Mouse (Mus musculus): ENCODE results near the gene Ly9. TPM values are rescaled to one million over a fixed set of nuclear protein-coding genes. Genes with fewer than 3 reads are reported as not detected.
A peak's percentile ranks its signal among the peaks of the same experiment; 100 is the strongest.

Gene Ly9
- not detected for total RNA-seq (2021)

GRCm38 (mm10) chr1:171607176-171607575 lies at the start of gene Ly9:
Gene Ly9, minus strand, starts transcription at chr1:171607410.
- DNase-seq = no peak

DNA sequence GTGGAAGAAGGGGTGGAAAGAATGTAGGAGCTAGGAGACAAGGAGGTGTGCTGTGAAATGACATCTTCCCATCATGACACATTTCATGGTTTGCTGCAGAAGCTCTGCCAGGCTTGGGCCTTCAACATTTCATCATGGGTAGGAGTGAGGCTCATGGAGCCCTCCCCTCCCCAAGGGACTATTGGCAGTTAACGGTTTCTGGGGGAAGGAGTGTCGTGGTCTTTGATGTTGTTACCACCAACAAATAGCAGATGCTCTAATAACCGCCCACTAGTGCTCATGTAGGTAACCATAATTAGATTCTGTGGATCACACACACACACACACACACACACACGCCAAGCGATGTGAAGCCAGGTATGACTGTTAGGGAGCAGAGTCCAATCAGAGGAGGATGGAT lies 45.5 kb upstream of the Ly9 start, which contains the start of gene Slamf7:
Slamf7 (minus strand) TSS at position 302 of the 400 bp plus-strand sequence.
- DNase-seq = no peak

- DNase-seq = no peak
These were observed 41.6 kb upstream of the Ly9 start for GRCm38 (mm10) chr1:171648840-171649239.

- no peak for DNase-seq
These were observed 40.5 kb upstream of the Ly9 start for GRCm38 (mm10) chr1:171647716-171648115.

DNA sequence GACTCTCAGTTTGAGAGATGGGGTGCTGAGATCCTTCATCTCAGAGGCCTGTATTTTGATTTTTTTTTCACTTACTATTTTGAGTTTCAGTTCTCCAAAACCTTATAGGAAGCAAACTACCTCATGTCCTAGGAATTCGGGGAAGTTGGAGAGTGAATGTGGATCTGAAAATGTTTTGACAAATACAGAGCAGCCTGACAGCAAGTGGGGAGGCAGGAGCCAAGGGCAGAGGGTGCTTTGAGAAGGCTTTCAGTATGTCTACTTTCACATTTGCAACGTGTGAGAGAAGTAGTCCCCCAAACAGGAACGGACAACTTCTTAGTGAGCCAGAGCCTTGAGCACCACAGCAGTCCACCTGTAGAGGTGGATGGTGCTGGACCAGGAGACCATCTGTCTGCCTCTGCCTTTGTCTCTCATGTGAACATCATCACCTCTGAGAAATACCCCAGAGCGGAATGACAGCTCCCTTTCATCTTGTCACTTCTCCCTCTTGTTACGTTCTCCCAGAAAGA lies 39.3 kb upstream of the Ly9 start:
- no peak for DNase-seq

DNA sequence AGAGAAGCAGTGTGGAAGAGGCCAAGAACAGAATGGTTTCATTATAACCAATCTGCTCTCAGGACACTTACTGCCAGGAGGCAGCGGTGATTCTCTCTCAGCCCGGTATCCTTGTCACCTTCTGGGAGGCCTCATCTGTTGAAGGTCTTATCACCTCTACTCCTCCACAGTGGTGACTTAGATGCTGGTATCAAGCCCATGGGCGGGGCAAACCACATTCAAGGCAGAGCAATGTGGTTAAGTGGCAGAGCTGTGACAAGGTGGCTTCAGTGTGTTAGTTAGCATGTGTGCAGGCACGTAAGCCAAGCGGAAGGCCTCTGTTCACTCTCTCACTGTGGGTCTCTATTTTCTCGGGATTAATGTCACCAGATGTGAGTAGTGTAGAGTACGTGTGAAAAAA lies 36.4 kb upstream of the Ly9 start:
- DNase-seq = no peak

DNA sequence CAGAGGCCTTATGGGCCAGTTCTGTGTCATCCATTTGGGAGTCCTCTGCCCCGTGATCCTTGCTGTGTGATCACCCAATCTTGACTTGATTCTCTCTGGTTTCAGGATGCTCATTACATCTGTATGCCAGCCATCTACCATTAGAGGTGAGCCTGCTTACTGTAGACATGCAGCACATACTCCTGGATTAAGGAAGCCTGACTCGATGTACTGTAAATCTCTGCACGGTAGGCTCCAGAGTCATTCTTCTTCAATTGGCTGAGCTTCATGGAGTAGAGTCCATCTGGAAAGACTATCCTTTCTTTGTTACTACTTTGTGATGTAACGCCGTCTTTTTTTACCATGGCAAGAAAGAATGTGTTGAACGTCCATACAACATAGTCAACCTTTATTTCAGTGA lies 33.6 kb upstream of the Ly9 start:
- no peak for DNase-seq

DNA sequence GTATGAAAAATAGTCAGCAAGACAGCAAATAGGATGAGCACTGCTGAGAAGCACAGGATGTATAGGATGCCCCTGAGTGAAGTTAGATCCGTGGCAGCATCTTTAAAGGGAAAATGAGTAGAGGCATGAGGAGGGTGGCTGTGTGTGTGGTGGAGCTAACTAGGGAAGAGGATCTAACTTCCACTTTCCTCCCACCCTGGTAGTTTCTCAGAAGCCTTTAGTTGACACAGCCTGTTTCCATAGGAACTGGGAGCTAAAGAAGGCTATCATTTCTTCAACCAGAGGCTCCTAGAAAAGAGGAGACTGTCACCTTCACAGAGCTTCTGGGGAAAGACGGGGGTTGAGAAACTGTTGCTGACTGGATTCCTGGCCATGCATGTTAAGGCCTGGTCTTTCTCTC lies 31.5 kb upstream of the Ly9 start:
- no peak for DNase-seq

DNA sequence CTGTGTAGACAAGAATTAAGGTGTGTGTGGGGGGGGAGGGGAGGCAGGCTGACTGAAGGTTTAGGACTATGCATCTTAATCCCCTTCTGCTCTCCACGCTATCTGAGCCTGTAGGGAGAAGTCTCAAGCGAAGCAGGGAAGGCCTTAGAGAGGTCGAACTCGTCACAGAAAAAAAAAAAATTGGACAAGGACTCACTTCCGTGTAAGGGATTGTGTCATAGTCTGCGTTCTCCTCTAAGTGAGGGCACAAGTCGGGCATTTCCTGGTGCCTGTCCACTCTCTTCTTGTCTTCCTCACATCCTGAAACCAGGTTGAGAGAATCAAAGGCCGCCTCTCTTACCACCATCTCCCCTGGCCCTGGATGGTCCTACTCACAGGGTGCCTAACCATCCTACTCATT lies 29.9 kb upstream of the Ly9 start:
- no peak for DNase-seq

DNA sequence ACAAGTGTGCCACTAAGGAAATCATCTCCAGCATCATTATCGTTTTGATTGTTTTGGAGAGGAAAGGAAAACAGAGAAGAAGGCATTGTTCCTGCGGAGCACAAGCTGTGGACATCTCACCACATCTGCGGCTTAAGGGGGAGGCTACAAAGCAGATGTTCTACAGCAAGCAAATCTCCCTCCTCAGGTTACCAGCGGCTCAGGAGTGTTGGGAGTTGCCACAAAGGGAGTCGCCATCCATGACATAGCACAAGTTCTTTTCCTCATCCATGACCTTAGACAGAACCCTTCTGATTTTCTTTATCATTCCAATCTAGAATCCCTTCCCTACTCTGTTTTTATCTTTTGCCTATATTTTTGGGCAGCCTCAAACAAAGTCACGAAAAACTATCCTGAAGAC lies 28.5 kb upstream of the Ly9 start:
- no peak for DNase-seq

DNA sequence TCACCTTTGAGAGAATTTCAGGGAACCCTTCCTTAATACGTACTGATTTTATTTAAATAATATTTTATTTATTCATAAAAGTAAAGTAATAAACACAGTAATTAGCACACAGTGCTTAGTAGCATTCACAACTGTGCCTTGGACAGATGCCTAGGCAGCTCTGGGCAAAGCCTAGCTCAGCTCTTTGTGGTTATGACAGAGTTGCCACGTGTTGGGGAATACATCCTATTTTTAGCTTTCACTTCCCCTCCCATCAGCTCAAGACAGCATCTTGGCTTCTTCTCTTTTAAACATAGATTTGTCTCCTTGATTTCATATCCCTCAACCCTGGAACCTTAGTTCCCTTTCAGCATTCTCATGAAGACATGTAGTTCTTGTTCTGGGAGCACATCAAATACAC lies 24.2 kb upstream of the Ly9 start:
- DNase-seq = peak in 1 of 2 experiments; percentile 12

DNA sequence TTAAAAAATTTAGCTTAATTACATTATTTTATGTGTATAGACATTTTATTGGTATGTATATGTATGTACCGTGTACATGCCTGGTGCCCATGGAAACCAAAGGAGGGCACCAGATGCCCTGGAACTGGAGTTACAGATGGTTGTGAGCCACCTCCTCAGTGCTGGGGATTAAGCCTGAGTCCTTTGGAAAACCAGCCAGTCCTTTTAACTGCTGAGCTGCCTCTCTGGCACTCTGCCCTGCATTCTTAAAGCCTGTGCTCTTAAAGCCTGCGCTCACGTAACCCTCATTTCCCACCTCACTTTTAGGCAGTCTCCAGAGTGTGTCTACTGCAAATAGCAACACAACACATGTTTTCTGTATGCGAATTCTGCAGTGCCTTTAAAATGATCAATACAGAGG lies 23.7 kb upstream of the Ly9 start:
- peak in 1 of 2 experiments; percentile 6 for DNase-seq

DNA sequence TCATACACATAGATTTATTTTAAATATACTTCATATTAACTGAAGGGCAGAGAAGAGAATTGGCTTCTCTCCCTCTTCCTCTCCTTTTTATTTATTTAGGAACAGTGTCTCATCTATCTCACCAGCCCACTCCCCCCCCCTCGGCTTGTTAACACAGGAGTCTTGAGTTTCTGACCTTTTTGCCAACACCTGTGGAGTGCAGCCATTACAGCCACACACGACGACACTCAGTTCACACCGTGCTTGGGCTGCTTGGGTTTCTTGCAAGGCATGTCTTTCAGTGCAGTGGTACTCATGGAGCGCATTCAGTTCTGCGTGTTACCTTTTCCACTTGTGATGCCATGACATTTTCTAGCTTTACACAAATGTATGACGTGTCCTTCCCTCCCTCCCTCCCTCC lies 22.8 kb upstream of the Ly9 start:
- no peak for DNase-seq

DNA sequence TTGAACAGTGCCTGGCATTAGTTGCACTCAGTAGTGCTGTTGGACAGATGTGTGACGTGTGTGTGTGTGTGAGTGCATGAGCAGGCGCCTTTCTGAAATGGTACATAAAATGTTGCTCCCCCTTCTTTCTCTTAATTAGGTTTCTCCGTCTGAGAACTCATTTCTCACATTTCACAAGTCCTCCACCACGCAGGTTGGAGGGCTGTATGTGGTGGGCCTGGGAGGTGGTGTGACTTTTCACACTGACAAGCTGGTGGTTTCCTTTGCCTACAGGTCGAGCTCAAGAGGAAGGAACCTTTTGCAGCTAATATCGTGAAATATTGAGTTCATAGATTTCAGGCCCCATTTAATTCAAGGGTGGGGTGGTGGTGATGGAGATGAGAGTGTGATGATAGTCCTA lies 22.0 kb upstream of the Ly9 start:
- no peak for DNase-seq

DNA sequence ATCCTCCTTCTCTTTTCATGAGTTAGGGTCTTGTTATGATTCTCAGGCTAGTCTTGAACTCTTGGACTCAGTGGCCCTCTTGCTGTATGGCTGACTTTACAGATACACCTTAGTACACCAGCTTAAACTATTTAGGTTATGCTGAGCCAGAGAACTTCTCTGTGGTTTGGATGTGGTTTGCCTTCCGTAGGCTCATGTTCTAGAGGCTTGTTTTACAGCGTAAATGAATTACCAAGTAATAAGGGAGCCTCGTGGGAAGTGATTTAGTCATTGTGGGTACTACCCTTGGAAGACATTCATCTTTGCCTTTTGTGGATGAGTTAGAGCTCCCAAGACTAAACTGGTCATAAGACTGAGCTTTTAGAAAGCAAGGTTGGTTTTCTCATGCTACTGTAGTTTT lies 20.6 kb upstream of the Ly9 start:
- DNase-seq = no peak

GRCm38 (mm10) chr1:171620091-171620490 lies 12.9 kb upstream of the Ly9 start:
- no peak for DNase-seq

DNA sequence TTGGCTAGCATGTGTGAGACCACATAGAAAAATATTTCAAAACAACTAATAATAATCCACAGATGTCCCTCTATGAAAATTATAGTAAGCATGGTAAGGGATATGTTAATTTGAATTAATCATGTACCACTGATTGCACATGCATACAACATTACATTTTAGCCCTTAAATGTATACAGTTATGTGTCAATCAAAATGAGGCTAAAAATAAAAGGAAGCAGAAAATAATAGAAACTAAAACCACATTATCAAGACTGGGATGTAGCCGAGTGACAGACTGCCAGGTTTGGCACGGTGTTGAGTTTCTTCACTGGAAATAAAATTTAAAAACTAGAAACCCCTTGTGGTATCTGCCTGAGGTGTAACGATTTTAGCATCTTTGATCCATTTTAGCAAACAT lies 12.4 kb upstream of the Ly9 start:
- no peak for DNase-seq

- peak in 1 of 2 experiments; percentile 5 for DNase-seq
These were observed 11.8 kb upstream of the Ly9 start for GRCm38 (mm10) chr1:171619001-171619400.

- no peak for DNase-seq
These were observed 9.8 kb upstream of the Ly9 start for GRCm38 (mm10) chr1:171616881-171617515.

DNA sequence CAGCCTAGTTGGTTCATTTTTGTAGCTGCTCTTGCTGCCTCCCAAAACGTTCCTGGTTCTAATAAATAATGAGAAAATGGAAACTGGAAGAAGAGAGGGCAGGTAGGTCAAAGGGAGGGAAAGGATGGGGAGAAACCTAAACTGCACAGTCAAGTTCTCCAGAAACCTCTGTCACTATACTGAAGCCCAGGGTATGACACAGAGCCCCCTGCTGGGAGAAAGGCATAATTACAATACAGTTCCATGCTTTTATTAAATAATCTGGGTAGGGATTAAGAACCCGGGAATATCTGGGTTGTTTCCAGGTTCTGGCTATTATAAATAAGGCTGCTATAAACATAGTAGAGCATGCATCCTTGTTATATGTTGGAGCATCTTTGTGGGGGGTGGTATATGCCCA lies 6.8 kb upstream of the Ly9 start:
- no peak for DNase-seq

DNA sequence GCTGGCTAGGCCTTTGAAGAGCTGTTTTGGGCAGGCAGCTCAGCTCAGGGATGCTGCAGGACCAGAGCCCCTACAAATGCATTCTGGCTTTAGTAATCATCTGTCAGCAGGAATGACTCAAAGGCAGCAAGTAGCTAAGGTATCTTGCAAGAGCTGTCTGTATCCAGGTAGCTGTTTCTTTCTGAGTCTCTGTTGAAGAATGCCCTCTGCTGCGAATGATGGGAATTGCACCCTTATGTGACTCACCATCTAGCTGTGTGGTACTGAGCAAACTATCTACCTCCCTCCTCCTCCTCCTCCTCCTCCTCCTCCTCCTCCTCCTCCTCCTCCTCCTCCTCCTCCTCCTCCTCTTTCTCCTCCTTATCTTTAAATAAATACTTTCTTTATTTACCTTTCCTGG lies 3.6 kb upstream of the Ly9 start:
- no peak for DNase-seq

- DNase-seq = no peak
These were observed 2.8 kb upstream of the Ly9 start for GRCm38 (mm10) chr1:171610026-171610425.

- DNase-seq = no peak
These were observed 554 bp downstream of the Ly9 start for GRCm38 (mm10) chr1:171606656-171607055.

GRCm38 (mm10) chr1:171604686-171605085 lies 2.5 kb downstream of the Ly9 start:
- no peak for DNase-seq

- no peak for DNase-seq
These were observed 22.6 kb downstream of the Ly9 start for GRCm38 (mm10) chr1:171584584-171584983.

Data from layer of hippocampus, postnatal 36 days (tissue).